Mouse (Mus musculus): ENCODE measurements around the gene Trhde. TPM values are rescaled to one million over a fixed set of nuclear protein-coding genes. Genes with fewer than 3 reads are reported as not detected.
A peak's percentile ranks its signal among the peaks of the same experiment; 100 is the strongest.

The Trhde gene
- total and polyA plus RNA-seq, 3 experiments, result not detected

- Histone ChIP-seq H3K27me3 (ENCODE audit: control insufficient read depth in 1 of 2, insufficient read depth in 2 of 2, low read length in 2 of 2) (no peaks in the 10 kb centered on the region), H3K4me3 (ENCODE audit: control insufficient read depth in 1 of 2, insufficient read depth in 1 of 2, low read depth in 2 of 2, low read length in 2 of 2) (no peak overlapping the region), H3K9me3 (replicated peaks; ENCODE audit: insufficient read depth, low read length) (no peaks in the 10 kb centered on the region), H3K36me3 (ENCODE audit: control insufficient read depth in 1 of 2, insufficient read depth in 2 of 2, low read length in 2 of 2) (no peaks in the 10 kb centered on the region), H3K4me1 (ENCODE audit: control insufficient read depth in 1 of 2, insufficient read depth in 2 of 2, low read length in 2 of 2) (no peaks in the 10 kb centered on the region), H3K79me2 (ENCODE audit: control insufficient read depth, insufficient read depth, low read length, poor library complexity) (no peaks in the 10 kb centered on the region), H3K27ac (ENCODE audit: control insufficient read depth, low read depth, low read length) (no peak overlapping the region), H3K9ac (ENCODE audit: control insufficient read depth, low read depth, low read length, poor library complexity, severe bottlenecking) (no peak overlapping the region)
- no peak for TF ChIP-seq CTCF (IDR thresholded peaks at IDR 0.05 in 2 of 3, conservative IDR thresholded peaks at IDR 0.05 in 1 of 3; ENCODE audit: control insufficient read depth in 1 of 3, insufficient read depth in 1 of 3, low read depth in 2 of 3, low read length in 3 of 3, poor library complexity in 1 of 3, severe bottlenecking in 1 of 3)
- no peak for TF ChIP-seq GATA1 (IDR thresholded peaks at IDR 0.05; ENCODE audit: low read depth, low read length)
- TF ChIP-seq POLR2A (IDR thresholded peaks at IDR 0.05; ENCODE audit: control insufficient read depth in 1 of 2, insufficient read depth in 1 of 2, low read depth in 1 of 2, low read length in 2 of 2, poor library complexity in 1 of 2), result no peak
- TF ChIP-seq CHD1 (IDR thresholded peaks at IDR 0.05; ENCODE audit: low read depth, low read length), result no peak
- no peak for TF ChIP-seq ELF1 (IDR thresholded peaks at IDR 0.05; ENCODE audit: low read depth, low read length)
- no peak for TF ChIP-seq POLR2AphosphoS5 (IDR thresholded peaks at IDR 0.05; ENCODE audit: borderline replicate concordance, low read depth, low read length)
- DNase-seq (ENCODE audit: low read depth, low spot score), result peak; percentile 2
These were observed 223.2 kb downstream of the Trhde start for GRCm38 (mm10) chr10:114578926-114579325.

- Histone ChIP-seq H3K27ac (ENCODE audit: control insufficient read depth, low read depth, low read length) (no peak overlapping the region), H3K9me3 (replicated peaks; ENCODE audit: insufficient read depth, low read length) (no peaks in the 10 kb centered on the region), H3K4me3 (ENCODE audit: control insufficient read depth in 1 of 2, insufficient read depth in 1 of 2, low read depth in 2 of 2, low read length in 2 of 2) (no peak overlapping the region), H3K4me1 (ENCODE audit: control insufficient read depth in 1 of 2, insufficient read depth in 2 of 2, low read length in 2 of 2) (no peaks in the 10 kb centered on the region), H3K9ac (ENCODE audit: control insufficient read depth, low read depth, low read length, poor library complexity, severe bottlenecking) (no peak overlapping the region), H3K27me3 (ENCODE audit: control insufficient read depth in 1 of 2, insufficient read depth in 2 of 2, low read length in 2 of 2) (no peaks in the 10 kb centered on the region), H3K36me3 (ENCODE audit: control insufficient read depth in 1 of 2, insufficient read depth in 2 of 2, low read length in 2 of 2) (no peaks in the 10 kb centered on the region), H3K79me2 (ENCODE audit: control insufficient read depth, insufficient read depth, low read length, poor library complexity) (no peaks in the 10 kb centered on the region)
- no peak for DNase-seq (ENCODE audit: low read depth, low spot score)
- TF ChIP-seq E2F4 (IDR thresholded peaks at IDR 0.05; ENCODE audit: borderline replicate concordance, low read depth, low read length) (no peak), MEF2A (IDR thresholded peaks at IDR 0.05; ENCODE audit: extremely low read depth, insufficient replicate concordance, low read depth, low read length, poor library complexity, severe bottlenecking) (no peak), POLR2AphosphoS2 (IDR thresholded peaks at IDR 0.05; ENCODE audit: low read length) (no peak), JUND (IDR thresholded peaks at IDR 0.05; ENCODE audit: low read depth, low read length) (no peak), CTCF (IDR thresholded peaks at IDR 0.05 in 2 of 3, conservative IDR thresholded peaks at IDR 0.05 in 1 of 3; ENCODE audit: control insufficient read depth in 1 of 3, insufficient read depth in 1 of 3, low read depth in 2 of 3, low read length in 3 of 3, poor library complexity in 1 of 3, severe bottlenecking in 1 of 3) (no peak), USF1 (IDR thresholded peaks at IDR 0.05; ENCODE audit: low read depth, low read length) (no peak), MAFK (IDR thresholded peaks at IDR 0.05; ENCODE audit: borderline replicate concordance, low read depth, low read length) (no peak), POLR2AphosphoS5 (IDR thresholded peaks at IDR 0.05; ENCODE audit: borderline replicate concordance, low read depth, low read length) (no peak), ZKSCAN1 (IDR thresholded peaks at IDR 0.05; ENCODE audit: low read depth, low read length) (no peak), CHD1 (IDR thresholded peaks at IDR 0.05; ENCODE audit: low read depth, low read length) (no peak), USF2 (IDR thresholded peaks at IDR 0.05; ENCODE audit: borderline replicate concordance in 1 of 2, insufficient read depth in 1 of 2, low read depth in 1 of 2, low read length in 2 of 2) (no peak), SMC3 (IDR thresholded peaks at IDR 0.05; ENCODE audit: low read depth, low read length) (no peak), EP300 (IDR thresholded peaks at IDR 0.05; ENCODE audit: low read depth in 1 of 2, low read length in 2 of 2) (no peak), POLR2A (IDR thresholded peaks at IDR 0.05; ENCODE audit: control insufficient read depth in 1 of 2, insufficient read depth in 1 of 2, low read depth in 1 of 2, low read length in 2 of 2, poor library complexity in 1 of 2) (no peak), MYB (IDR thresholded peaks at IDR 0.05; ENCODE audit: low read depth, low read length) (no peak), RCOR1 (IDR thresholded peaks at IDR 0.05; ENCODE audit: low read depth, low read length) (no peak), ETS1 (IDR thresholded peaks at IDR 0.05; ENCODE audit: low read depth, low read length) (no peak), MXI1 (IDR thresholded peaks at IDR 0.05; ENCODE audit: low read depth, low read length) (no peak), GABPA (IDR thresholded peaks at IDR 0.05; ENCODE audit: low read depth, low read length) (no peak)
These were observed 234.2 kb downstream of the Trhde start for GRCm38 (mm10) chr10:114567891-114568290.
